Mouse (Mus musculus): ENCODE results near the gene Gm45716.
A peak's percentile ranks its signal among the peaks of the same experiment; 100 is the strongest.
"Not testable (repeated sequence)": the region's sequence is repeated elsewhere in the genome, so short reads cannot be mapped to it uniquely, and the experiment has no call there.

Gm45716 gene

GRCm38 (mm10) chr11:90250189-90250588 lies 62.7 kb downstream of the Gm45716 start:
- DNase-seq (ENCODE audit: low read depth, low spot score), result no peak

GRCm38 (mm10) chr11:90250730-90251129 lies 63.2 kb downstream of the Gm45716 start:
- no peak for DNase-seq (ENCODE audit: low read depth, low spot score)

GRCm38 (mm10) chr11:90251923-90252322 lies 64.4 kb downstream of the Gm45716 start:
- no peak for DNase-seq (ENCODE audit: low read depth, low spot score)

- DNase-seq (ENCODE audit: low read depth, low spot score), result no peak
Measured at GRCm38 (mm10) chr11:90252366-90252765, 64.9 kb downstream of the Gm45716 start.

GRCm38 (mm10) chr11:90254536-90254935 lies 67.1 kb downstream of the Gm45716 start:
- DNase-seq (ENCODE audit: low read depth, low spot score), result peak; percentile 68

- no peak for DNase-seq (ENCODE audit: low read depth, low spot score)
Measured at GRCm38 (mm10) chr11:90255687-90256086, 68.2 kb downstream of the Gm45716 start.

GRCm38 (mm10) chr11:90256833-90257525 lies 69.5 kb downstream of the Gm45716 start:
- DNase-seq (ENCODE audit: low read depth, low spot score), result no peak

GRCm38 (mm10) chr11:90258321-90258927 lies 70.9 kb downstream of the Gm45716 start:
- no peak for DNase-seq (ENCODE audit: low read depth, low spot score)

- no peak for DNase-seq (ENCODE audit: low read depth, low spot score)
Measured at GRCm38 (mm10) chr11:90259071-90259470, 71.6 kb downstream of the Gm45716 start.

- DNase-seq (ENCODE audit: low read depth, low spot score), result no peak
Measured at GRCm38 (mm10) chr11:90259826-90260225, 72.3 kb downstream of the Gm45716 start.

- DNase-seq (ENCODE audit: low read depth, low spot score), result no peak
Measured at GRCm38 (mm10) chr11:90264180-90264579, 76.7 kb downstream of the Gm45716 start.

GRCm38 (mm10) chr11:90265581-90265980 lies 78.1 kb downstream of the Gm45716 start:
- DNase-seq (ENCODE audit: low read depth, low spot score), result no peak

- DNase-seq (ENCODE audit: low read depth, low spot score), result no peak
Measured at GRCm38 (mm10) chr11:90268934-90269333, 81.5 kb downstream of the Gm45716 start.

GRCm38 (mm10) chr11:90269398-90270123 lies 82.1 kb downstream of the Gm45716 start:
- no peak for DNase-seq (ENCODE audit: low read depth, low spot score)

- no peak for DNase-seq (ENCODE audit: low read depth, low spot score)
Measured at GRCm38 (mm10) chr11:90270132-90270877, 82.8 kb downstream of the Gm45716 start.

GRCm38 (mm10) chr11:90274187-90274586 lies 86.7 kb downstream of the Gm45716 start:
- no peak for DNase-seq (ENCODE audit: low read depth, low spot score)

GRCm38 (mm10) chr11:90275663-90276062 lies 88.2 kb downstream of the Gm45716 start:
- DNase-seq (ENCODE audit: low read depth, low spot score), result no peak

- no peak for DNase-seq (ENCODE audit: low read depth, low spot score)
Measured at GRCm38 (mm10) chr11:90276150-90276549, 88.7 kb downstream of the Gm45716 start.

- DNase-seq (ENCODE audit: low read depth, low spot score), result no peak
Measured at GRCm38 (mm10) chr11:90276561-90276960, 89.1 kb downstream of the Gm45716 start.

- DNase-seq (ENCODE audit: low read depth, low spot score), result no peak
Measured at GRCm38 (mm10) chr11:90280069-90280468, 92.6 kb downstream of the Gm45716 start.

- not testable (repeated sequence) for DNase-seq (ENCODE audit: low read depth, low spot score)
Measured at GRCm38 (mm10) chr11:90281943-90282342, 94.5 kb downstream of the Gm45716 start.

- no peak for DNase-seq (ENCODE audit: low read depth, low spot score)
Measured at GRCm38 (mm10) chr11:90283159-90283558, 95.7 kb downstream of the Gm45716 start.
